Mouse (Mus musculus) CD4-positive helper T cell, adult 2 months (primary cell): ENCODE measurements at regions not wholly inside any gene's neighbourhood (a gene's known extent, or its start where the extent isn't known, plus 50 kb on each side); places are given as distances from the start of the nearest gene placed in this dataset.

Experiments used
- DNase-seq: peaks from one replicate; pipeline ENCODE4 v3.0.0-alpha.2; 2012; ENCODE audit warnings: low read depth, missing footprints, low spot score

DNA sequence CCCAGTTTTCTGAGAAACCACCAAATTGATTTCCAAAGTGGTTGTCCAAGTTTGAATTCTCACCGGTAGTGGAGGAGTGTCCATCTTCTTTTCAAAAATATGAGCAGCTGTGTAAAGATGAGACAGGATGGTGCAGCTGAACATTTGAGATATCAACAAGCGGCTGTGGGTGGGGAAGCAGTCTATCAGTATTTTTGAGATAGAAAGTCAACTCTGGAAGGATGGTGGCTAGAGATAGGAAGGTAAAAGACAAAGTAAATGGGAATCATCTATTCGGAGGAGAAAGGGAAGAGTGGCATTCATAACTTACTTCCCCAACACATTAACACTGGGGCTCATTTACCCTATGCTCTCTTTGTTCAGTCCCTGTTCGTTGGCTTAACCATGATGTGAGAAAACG is 146.9 kb upstream of the Gmnc start:
- DNase-seq, result no peak

DNA sequence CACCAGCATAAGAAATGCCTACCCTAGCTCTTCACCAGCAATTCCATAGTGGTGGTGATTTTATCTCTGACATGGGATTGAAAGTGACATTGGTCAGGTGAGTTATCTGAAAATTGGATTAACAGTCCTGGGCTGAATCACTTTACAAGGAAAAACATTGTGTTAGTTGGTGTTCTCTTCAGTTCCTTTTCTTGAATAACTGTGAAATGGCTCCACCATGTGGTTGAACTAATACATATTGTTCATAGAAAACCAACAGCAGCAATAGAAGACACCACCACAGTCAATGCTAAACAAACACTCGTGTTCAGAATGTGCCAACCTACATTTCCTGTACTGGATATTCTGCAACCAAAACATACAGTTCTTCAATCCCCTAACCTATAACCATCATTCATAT is 147.5 kb upstream of the Gmnc start:
- peak; percentile 3 for DNase-seq

DNA sequence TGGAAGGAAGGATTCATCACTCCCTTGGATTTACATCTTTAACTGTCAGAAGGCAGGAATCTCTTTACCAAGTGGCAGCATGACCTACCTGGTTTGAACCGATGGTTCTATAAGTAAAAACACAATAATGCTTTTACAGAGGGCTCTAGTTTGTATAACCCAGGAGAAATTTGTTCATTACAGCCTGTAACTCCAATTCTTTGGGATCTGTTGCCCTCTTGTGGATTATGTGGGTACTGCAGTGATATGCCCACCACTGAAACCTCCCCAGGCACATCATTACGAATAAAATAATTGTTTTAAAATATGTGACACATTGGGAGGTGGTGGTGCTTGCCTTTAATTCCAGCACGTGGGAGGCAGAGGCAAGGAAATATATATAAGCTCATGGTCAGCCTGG is 148.6 kb upstream of the Gmnc start:
- peak; percentile 22 for DNase-seq

DNA sequence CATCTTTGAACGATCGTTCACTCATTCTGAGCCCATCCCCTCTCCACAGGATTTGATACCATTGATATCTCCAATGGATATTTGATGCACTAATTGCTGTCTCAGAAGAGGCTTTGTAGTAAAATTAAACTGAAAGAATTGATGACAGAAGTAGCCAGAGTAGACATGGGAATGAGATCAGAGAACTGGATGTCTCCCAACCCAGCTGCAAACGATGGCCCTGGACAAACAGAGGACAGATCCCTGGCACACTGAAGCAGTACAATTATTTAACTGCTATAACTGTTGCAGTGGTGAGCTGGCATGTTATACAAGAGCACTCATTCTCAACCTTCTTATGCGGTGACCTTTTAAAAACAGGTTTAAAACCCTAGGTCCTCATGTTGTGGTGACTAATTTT is 151.5 kb upstream of the Ostn start:
- no peak for DNase-seq

DNA sequence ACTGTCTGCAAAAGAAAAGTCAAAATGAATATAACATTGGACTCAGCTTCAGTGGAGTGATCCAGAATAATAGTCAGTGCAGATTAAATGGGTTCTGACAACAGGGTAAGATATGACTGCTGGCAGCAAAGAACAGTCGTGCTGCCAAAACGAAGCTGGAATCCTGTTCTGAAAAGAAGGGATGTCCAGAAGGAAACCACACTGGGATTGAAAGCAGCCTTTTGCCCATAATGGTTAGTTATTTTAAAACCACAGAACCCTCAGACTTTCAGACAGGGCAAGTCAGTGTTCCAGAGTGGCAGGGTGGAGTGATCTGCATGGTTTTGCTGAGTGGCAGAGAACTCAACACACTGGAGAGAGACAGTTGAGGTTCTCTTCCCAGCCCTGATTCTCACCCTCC is 111.6 kb upstream of the Ostn start:
- no peak for DNase-seq
